Mouse (Mus musculus) kidney, adult 9 months (tissue): Measurements from ENCODE around the gene Dcun1d2.

Experiments used
- DNase-seq: peaks from one replicate; pipeline ENCODE4 v3.0.0; 2022

Dcun1d2 gene

GRCm38 (mm10) chr8:13253413-13253812 lies 34.5 kb downstream of the Dcun1d2 start:
- DNase-seq, result no peak

GRCm38 (mm10) chr8:13252837-13253236 lies 35.1 kb downstream of the Dcun1d2 start:
- DNase-seq, result no peak

GRCm38 (mm10) chr8:13244343-13244880 lies 43.5 kb downstream of the Dcun1d2 start:
- no peak for DNase-seq

GRCm38 (mm10) chr8:13242985-13243870 lies 44.7 kb downstream of the Dcun1d2 start:
- DNase-seq, result no peak

- peak; percentile 49 for DNase-seq
Measured at GRCm38 (mm10) chr8:13240691-13241090, 47.2 kb downstream of the Dcun1d2 start.

- DNase-seq, result no peak
Measured at GRCm38 (mm10) chr8:13240055-13240454, 47.9 kb downstream of the Dcun1d2 start.

- no peak for DNase-seq
Measured at GRCm38 (mm10) chr8:13234803-13235202, 53.1 kb downstream of the Dcun1d2 start.

GRCm38 (mm10) chr8:13230471-13230870 lies 57.5 kb downstream of the Dcun1d2 start:
- no peak for DNase-seq

GRCm38 (mm10) chr8:13229802-13230201 lies 58.1 kb downstream of the Dcun1d2 start:
- DNase-seq, result no peak

GRCm38 (mm10) chr8:13228923-13229610 lies 58.9 kb downstream of the Dcun1d2 start:
- no peak for DNase-seq

- DNase-seq, result no peak
Measured at GRCm38 (mm10) chr8:13227184-13227583, 60.7 kb downstream of the Dcun1d2 start.

- no peak for DNase-seq
Measured at GRCm38 (mm10) chr8:13226288-13226687, 61.6 kb downstream of the Dcun1d2 start.

- no peak for DNase-seq
Measured at GRCm38 (mm10) chr8:13224426-13224825, 63.5 kb downstream of the Dcun1d2 start.

GRCm38 (mm10) chr8:13218441-13218840 lies 69.5 kb downstream of the Dcun1d2 start:
- no peak for DNase-seq

GRCm38 (mm10) chr8:13217986-13218385 lies 69.9 kb downstream of the Dcun1d2 start:
- DNase-seq, result no peak

- DNase-seq, result no peak
Measured at GRCm38 (mm10) chr8:13217093-13217492, 70.8 kb downstream of the Dcun1d2 start.

- DNase-seq, result no peak
Measured at GRCm38 (mm10) chr8:13216386-13216785, 71.5 kb downstream of the Dcun1d2 start.

GRCm38 (mm10) chr8:13213479-13214268 lies 74.3 kb downstream of the Dcun1d2 start:
- peak; percentile 94 for DNase-seq

- DNase-seq, result no peak
Measured at GRCm38 (mm10) chr8:13209770-13210169, 78.2 kb downstream of the Dcun1d2 start.

GRCm38 (mm10) chr8:13208627-13209355 lies 79.1 kb downstream of the Dcun1d2 start:
- DNase-seq, result peak; percentile 40

GRCm38 (mm10) chr8:13206290-13206689 lies 81.6 kb downstream of the Dcun1d2 start:
- DNase-seq, result no peak
